Comparison of ENCODE assay signal across 10 mouse cellular contexts in genomic region chr11:97838779-97839440, GRCm38 (mm10). TPM values are rescaled to one million over a fixed set of nuclear protein-coding genes. Genes with fewer than 3 reads are reported as not detected.
DNase-seq lines count a peak whose midpoint lies in the region; ATAC-seq lines count a peak whose summit lies in the region.
"Had no signal": no experiment of that assay in that cellular context is flagged by ENCODE, and none has a peak within 500 bp of the region (broad histone marks: within the 10 kb centered on the region; RNA-seq: fewer than 3 reads in every experiment).

No protein-coding gene starts in this region.

- H3K27ac ChIP-seq in kidney, embryonic 14.5 days (ENCODE audit: low read depth, low read length) = no peak overlapping the region
- peak overlapping the region; percentile 55; the same call in 1 of the 2 replicates for H3K27ac ChIP-seq in limb, embryonic 13.5 days

- no peak overlapping the region; the same call in 1 of the 2 replicates for H3K4me3 ChIP-seq in kidney, embryonic 14.5 days (ENCODE audit: low read length)
- H3K4me3 ChIP-seq in limb, embryonic 13.5 days = no peak overlapping the region

- peak; percentile 41 for DNase-seq in adrenal gland, postnatal 14 days
- DNase-seq in adrenal gland, postnatal 25 days = no peak
- DNase-seq in kidney, adult 18-20 months = no peak
- peak; percentile 57 for DNase-seq in R1 (ENCODE audit: low read depth, low spot score)
- DNase-seq in embryo, embryonic 9.5 days (ENCODE audit: extremely low spot score) = no peak
- no peak for DNase-seq in urinary bladder, adult 18-20 months (ENCODE audit: low spot score in 2 of 2)
- DNase-seq: kidney, adult 2 months had no signal

- H3K9me3 ChIP-seq in kidney, embryonic 14.5 days (ENCODE audit: control insufficient read depth, low read length) = no peaks in the 10 kb centered on the region
- no peaks in the 10 kb centered on the region for H3K9me3 ChIP-seq in limb, embryonic 13.5 days

- no peak overlapping the region for H3K4me2 ChIP-seq in kidney, embryonic 14.5 days (replicated peaks; ENCODE audit: low read depth, low read length)
- no peak overlapping the region for H3K4me2 ChIP-seq in limb, embryonic 13.5 days (replicated peaks)

- WGBS in kidney, embryonic 14.5 days = 34% methylated on average over 10 of the region's 10 CpGs
- WGBS in limb, embryonic 13.5 days = 36% methylated on average over 10 of the region's 10 CpGs

- no peak for ATAC-seq in kidney, embryonic 14.5 days (ENCODE audit: low FRiP score, low TSS enrichment)
- no peak for ATAC-seq in limb, embryonic 13.5 days (ENCODE audit: low FRiP score, low read depth)

- peaks cover 39% of the 10 kb centered on the region for H3K36me3 ChIP-seq in kidney, embryonic 14.5 days (ENCODE audit: control insufficient read depth, insufficient read depth, low read length)
- H3K36me3 ChIP-seq in limb, embryonic 13.5 days = peaks cover 50% of the 10 kb centered on the region

- no peaks in the 10 kb centered on the region for H3K27me3 ChIP-seq in kidney, embryonic 14.5 days (ENCODE audit: control insufficient read depth, insufficient read depth, low read length)
- no peaks in the 10 kb centered on the region for H3K27me3 ChIP-seq in limb, embryonic 13.5 days

- H3K9ac ChIP-seq in kidney, embryonic 14.5 days (ENCODE audit: low read depth, low read length) = peak overlapping the region; percentile 34; the same call in 1 of the 2 replicates
- H3K9ac ChIP-seq in limb, embryonic 13.5 days = no peak overlapping the region

- H3K4me1 ChIP-seq in kidney, embryonic 14.5 days (ENCODE audit: control insufficient read depth, insufficient read depth, low read length) = peaks cover 17% of the 10 kb centered on the region
- H3K4me1 ChIP-seq in limb, embryonic 13.5 days = peaks cover 22% of the 10 kb centered on the region

RNA-seq across cellular contexts. Expression of gene B230217C12Rik, which starts 1.7 kb away (rescaled TPM):
- 2.4 and 3.5 TPM in 2 replicates for total RNA-seq in adrenal gland, postnatal 14 days (2021)
- total RNA-seq in adrenal gland, postnatal 25 days (2021) = 5.1 and 5.5 TPM in 2 replicates
- polyA plus RNA-seq in kidney, embryonic 14.5 days (2014; fragmentation: Nextera tagmentation; extraction: Ambion mirVana) = 8.6 and 11.3 TPM in 2 replicates
- 11.7 and 12.5 TPM in 2 replicates for polyA plus RNA-seq in limb, embryonic 13.5 days (2015; fragmentation: Nextera tagmentation; extraction: Ambion mirVana)

RNA-seq across cellular contexts. Expression of gene Lasp1, which starts 40.1 kb away (rescaled TPM):
- 98.2 and 107 TPM in 2 replicates for total RNA-seq in adrenal gland, postnatal 14 days (2021)
- 103 and 142 TPM in 2 replicates for total RNA-seq in adrenal gland, postnatal 25 days (2021)
- 46.9 and 57.2 TPM in 2 replicates for polyA plus RNA-seq in kidney, embryonic 14.5 days (2014; fragmentation: Nextera tagmentation; extraction: Ambion mirVana)
- 128 and 138 TPM in 2 replicates for polyA plus RNA-seq in limb, embryonic 13.5 days (2015; fragmentation: Nextera tagmentation; extraction: Ambion mirVana)

RNA-seq across cellular contexts. Expression of gene Fbxo47, which starts 45.0 kb away (rescaled TPM):
- total RNA-seq in adrenal gland, postnatal 14 days (2021) = 1.0 and 1.2 TPM in 2 replicates
- total RNA-seq in adrenal gland, postnatal 25 days (2021) = 1.2 TPM in 1 of 2 replicates, not detected in the other
- polyA plus RNA-seq in kidney, embryonic 14.5 days (2014; fragmentation: Nextera tagmentation; extraction: Ambion mirVana) = 0.33 and 0.47 TPM in 2 replicates
- 0.37 and 0.63 TPM in 2 replicates for polyA plus RNA-seq in limb, embryonic 13.5 days (2015; fragmentation: Nextera tagmentation; extraction: Ambion mirVana)
- polyA plus RNA-seq: small intestine, adult 2 months had no signal

RNA-seq across cellular contexts. Expression of gene Rpl23, which starts 56.7 kb away (rescaled TPM):
- total RNA-seq in adrenal gland, postnatal 14 days (2021) = 809 and 980 TPM in 2 replicates
- total RNA-seq in adrenal gland, postnatal 25 days (2021) = 741 and 851 TPM in 2 replicates
- polyA plus RNA-seq in kidney, embryonic 14.5 days (2014; fragmentation: Nextera tagmentation; extraction: Ambion mirVana) = 695 and 947 TPM in 2 replicates
- polyA plus RNA-seq in limb, embryonic 13.5 days (2015; fragmentation: Nextera tagmentation; extraction: Ambion mirVana) = 547 and 558 TPM in 2 replicates

Comparison
In these comparisons a context has a peak if more than half of its experiments do, and no peak if none do; other contexts are left out.
1. DNase-seq: peak in adrenal gland, postnatal 14 days (single experiment) and R1 (single experiment); none in adrenal gland, postnatal 25 days (single experiment), kidney, adult 18-20 months (single experiment), embryo, embryonic 9.5 days (single experiment) and urinary bladder, adult 18-20 months (0 of 2).